Mouse (Mus musculus) stomach, postnatal 0 days (tissue): ENCODE data around the gene Col4a1.

ENCODE experiments used
- CTCF ChIP-seq: IDR thresholded peaks from 2 replicates; pipeline ENCODE4 v1.5.1; 2016; ENCODE audit warnings: antibody characterized with exemption, low read depth, mild to moderate bottlenecking, moderate library complexity
- EP300 ChIP-seq: optimal IDR thresholded peaks from 2 replicates; pipeline ENCODE3; 2016; ENCODE audit warnings: antibody characterized with exemption

DNA sequence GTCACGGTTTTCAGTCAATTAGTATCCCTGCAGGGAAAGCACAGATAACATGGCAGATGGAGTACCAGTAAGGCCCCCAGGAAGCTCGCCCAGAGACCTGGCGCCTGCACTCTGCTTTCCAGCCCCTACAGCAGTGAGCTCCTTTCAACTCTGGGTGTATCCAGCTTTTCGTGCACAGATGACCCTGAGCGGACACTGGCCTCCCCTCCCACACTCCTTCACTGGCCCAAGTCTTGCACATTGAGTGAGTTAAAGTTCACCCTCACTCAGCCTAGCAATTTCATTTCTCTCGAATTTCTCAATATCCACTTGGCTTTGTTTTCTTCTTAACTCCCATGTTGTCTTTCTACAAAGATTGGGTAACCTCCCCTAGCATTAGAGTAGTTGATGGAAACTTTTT, 24.3 kb downstream of the Col4a1 start:
- TF ChIP-seq CTCF (no peak), EP300 (no peak)
